Mouse (Mus musculus) pancreas, adult 10 weeks (tissue): ENCODE results near the gene Gm11214. TPM values are rescaled to one million over a fixed set of nuclear protein-coding genes. Genes with fewer than 3 reads are reported as not detected.

Experiments used
- polyA plus RNA-seq: library from polyadenylated mRNA; stranded (reverse); fragments of 350-450 nt; fragmentation: Illumina TruSeq; extraction: RNeasy Lipid Tissue Mini Kit (QIAGEN cat#74804); gene quantifications from one replicate; pipeline ENCODE4 v1.2.3, GENCODE M21; 2015; ENCODE audit warnings: low read depth, low replicate concordance; ENCODE audit not compliant: insufficient read depth

The Gm11214 gene
- not detected for polyA plus RNA-seq

GRCm38 (mm10) chr4:63663279-63663678, at the start of gene Gm11214:
Gene Gm11214, minus strand, starts transcription at chr4:63663379.

DNA sequence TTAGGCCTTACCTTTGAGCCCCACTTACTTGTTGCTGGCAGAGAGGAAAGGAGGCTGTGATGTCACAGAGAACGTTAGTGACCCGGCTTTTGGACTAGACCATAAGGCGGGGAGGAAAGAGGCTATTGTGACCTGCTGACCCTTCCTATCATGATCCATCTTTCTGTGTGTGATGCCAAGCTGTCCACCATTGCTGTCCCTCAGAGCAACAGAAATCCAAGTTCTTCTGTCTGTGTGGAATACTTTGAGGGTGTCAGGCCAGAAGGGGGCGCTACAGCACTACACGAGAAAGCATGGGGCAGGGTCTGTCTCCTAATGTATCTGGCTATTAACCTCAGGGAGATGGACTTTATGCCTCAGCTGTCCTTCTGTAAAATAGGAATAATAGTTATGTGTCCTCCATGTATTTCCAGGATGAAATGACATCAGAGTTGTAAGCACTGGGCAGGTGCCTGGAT, 40.8 kb downstream of the Gm11214 start, which contains the start of gene Tex48:
Tex48 (minus strand) TSS at position 51 of the 458 bp plus-strand sequence.

Other genes starting within 250 kb of the Gm11214 start
- 8.1 TPM for gene Whrn, start 167.4 kb downstream of the Gm11214 start, polyA plus RNA-seq
- gene Atp6v1g1, start 118.6 kb downstream of the Gm11214 start, polyA plus RNA-seq, result 34.0 TPM
- gene Tmem268, start 104.6 kb downstream of the Gm11214 start, polyA plus RNA-seq, result 3.7 TPM
- gene Gm11213, start 58.1 kb downstream of the Gm11214 start, polyA plus RNA-seq, result not detected
- not detected for gene Tex48, start 41.0 kb downstream of the Gm11214 start, polyA plus RNA-seq
- not detected for gene Tnfsf15, start 81.7 kb upstream of the Gm11214 start, polyA plus RNA-seq
- not detected for gene Tnfsf8, start 198.0 kb upstream of the Gm11214 start, polyA plus RNA-seq